Mouse (Mus musculus): ENCODE data around the gene Mtus2. TPM values are rescaled to one million over a fixed set of nuclear protein-coding genes. Genes with fewer than 3 reads are reported as not detected.
"Not testable (repeated sequence)": the region's sequence is repeated elsewhere in the genome, so short reads cannot be mapped to it uniquely, and the experiment has no call there.

Mtus2 gene
- polyA plus RNA-seq, 1 experiment from 2014 or later: 53.9 TPM

DNA sequence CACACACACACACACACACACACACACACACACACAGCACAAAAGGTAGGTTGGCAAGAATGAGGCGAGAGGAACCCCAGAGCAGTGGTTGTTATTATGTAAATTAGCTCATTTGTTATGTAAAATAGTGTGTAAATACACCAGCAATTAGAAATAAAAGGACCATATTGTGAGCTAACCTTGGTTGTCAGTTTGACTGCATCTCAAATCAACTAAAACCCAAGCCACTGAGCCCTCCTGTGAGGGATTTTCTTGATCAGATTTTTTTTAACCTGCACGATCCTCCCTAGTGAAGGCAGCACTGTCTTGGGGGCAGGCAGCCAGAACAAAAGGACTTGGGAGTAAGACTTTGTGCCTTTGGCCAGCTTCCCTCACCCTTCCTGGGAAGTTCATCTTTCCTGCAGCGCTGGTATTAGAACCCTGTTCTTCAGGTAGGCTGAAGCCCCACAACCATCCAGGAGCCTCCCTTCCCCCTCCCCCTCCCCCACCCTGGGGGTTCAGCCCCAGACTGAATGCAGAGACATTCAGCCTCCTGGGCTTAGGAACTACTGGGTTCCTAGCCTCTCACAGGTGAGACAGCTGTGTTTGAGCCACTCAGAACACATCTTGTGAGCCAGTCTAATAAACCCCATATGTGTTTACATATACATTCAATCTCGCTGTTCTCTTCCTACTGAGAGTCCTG is 218.8 kb downstream of the Mtus2 start:
- no peak overlapping the region for H3K4me3 ChIP-seq (ENCODE audit: low read depth, low read length)
- no peak for ATAC-seq (ENCODE audit: low read depth)
- 44% methylated on average over 4 of the region's 4 CpGs for WGBS

DNA sequence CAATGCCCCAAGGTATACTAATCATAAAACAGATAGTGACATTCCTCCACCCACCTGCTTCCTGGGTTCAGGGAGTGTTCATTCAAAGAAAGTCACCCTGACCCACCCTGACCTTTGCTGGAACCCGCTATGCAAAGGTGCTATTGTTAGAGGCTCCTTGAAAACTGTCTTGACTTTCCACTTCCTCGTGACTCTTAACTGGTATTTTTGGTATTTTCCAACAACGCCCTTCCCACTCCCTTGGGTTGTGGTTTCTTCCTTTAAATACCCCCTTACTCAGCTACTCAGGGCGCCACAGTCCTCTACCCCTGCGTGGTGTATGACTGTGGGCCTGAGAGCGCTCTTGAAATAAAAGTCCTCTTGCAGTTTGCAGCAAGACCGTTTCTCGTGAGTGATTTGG is 219.4 kb downstream of the Mtus2 start:
- H3K4me1 ChIP-seq (ENCODE audit: control insufficient read depth, insufficient read depth, low read length); ATAC-seq (ENCODE audit: low read depth); H3K9me3 ChIP-seq (ENCODE audit: control insufficient read depth, low read length); H3K9ac ChIP-seq (replicated peaks; ENCODE audit: low read depth, low read length); H3K36me3 ChIP-seq (ENCODE audit: control insufficient read depth, insufficient read depth, low read length); H3K27me3 ChIP-seq (ENCODE audit: control insufficient read depth, insufficient read depth, low read length); H3K4me3 ChIP-seq (ENCODE audit: low read depth, low read length); H3K4me2 ChIP-seq (ENCODE audit: low read depth, low read length); H3K27ac ChIP-seq (ENCODE audit: low read depth, low read length): not testable (repeated sequence)
- 96% methylated on average over 8 of the region's 8 CpGs for WGBS

More for the DNA sequence above, 218.8 kb downstream of the Mtus2 start:
- Histone ChIP-seq H3K4me2 (ENCODE audit: low read depth, low read length) (no peak overlapping the region), H3K4me1 (ENCODE audit: control insufficient read depth, insufficient read depth, low read length) (no peaks in the 10 kb centered on the region), H3K9me3 (ENCODE audit: control insufficient read depth, low read length) (no peaks in the 10 kb centered on the region; the same call in 1 of the 2 replicates), H3K36me3 (ENCODE audit: control insufficient read depth, insufficient read depth, low read length) (no peaks in the 10 kb centered on the region), H3K27ac (ENCODE audit: low read depth, low read length) (no peak overlapping the region), H3K9ac (replicated peaks; ENCODE audit: low read depth, low read length) (no peak overlapping the region), H3K27me3 (ENCODE audit: control insufficient read depth, insufficient read depth, low read length) (no peaks in the 10 kb centered on the region)

DNA sequence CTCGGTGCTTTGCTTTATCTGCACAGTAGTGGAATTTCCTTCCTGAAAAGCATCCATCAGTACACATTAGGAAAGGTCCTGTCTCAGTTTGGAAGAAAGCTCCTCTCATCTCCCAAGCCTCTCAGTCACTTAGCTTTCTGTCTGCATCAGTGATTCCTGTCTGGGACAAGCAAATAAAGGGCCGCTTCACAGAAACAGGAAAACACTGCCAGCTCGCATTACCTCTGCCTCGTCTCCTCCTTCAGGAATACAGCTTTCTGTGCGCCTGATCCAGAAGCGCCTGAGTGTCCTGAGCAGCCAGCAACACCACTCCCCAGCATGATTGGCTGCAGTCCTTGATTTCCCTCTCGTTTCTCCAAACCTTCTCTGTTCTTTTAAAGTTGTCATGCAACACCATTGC is 222.1 kb downstream of the Mtus2 start:
- no peak overlapping the region for H3K27ac ChIP-seq (ENCODE audit: low read depth, low read length)
- H3K4me3 ChIP-seq (ENCODE audit: low read depth, low read length): no peak overlapping the region
- peaks cover 4% of the 10 kb centered on the region; the same call in 1 of the 2 replicates for H3K4me1 ChIP-seq (ENCODE audit: control insufficient read depth, insufficient read depth, low read length)
- no peaks in the 10 kb centered on the region for H3K36me3 ChIP-seq (ENCODE audit: control insufficient read depth, insufficient read depth, low read length)
- no peak for ATAC-seq (ENCODE audit: low read depth)
- H3K9me3 ChIP-seq (ENCODE audit: control insufficient read depth, low read length): no peaks in the 10 kb centered on the region; the same call in 1 of the 2 replicates
- no peaks in the 10 kb centered on the region for H3K27me3 ChIP-seq (ENCODE audit: control insufficient read depth, insufficient read depth, low read length)
- WGBS: 73% methylated on average over 7 of the region's 7 CpGs
- no peak overlapping the region for H3K9ac ChIP-seq (replicated peaks; ENCODE audit: low read depth, low read length)
- H3K4me2 ChIP-seq (ENCODE audit: low read depth, low read length): no peak overlapping the region

GRCm38 (mm10) chr5:148180590-148181307 is 223.6 kb downstream of the Mtus2 start:
- Histone ChIP-seq H3K4me3 (ENCODE audit: low read depth, low read length) (no peak overlapping the region), H3K4me2 (ENCODE audit: low read depth, low read length) (no peak overlapping the region), H3K9ac (replicated peaks; ENCODE audit: low read depth, low read length) (no peak overlapping the region), H3K4me1 (ENCODE audit: control insufficient read depth, insufficient read depth, low read length) (peaks cover 4% of the 10 kb centered on the region; the same call in 1 of the 2 replicates), H3K36me3 (ENCODE audit: control insufficient read depth, insufficient read depth, low read length) (no peaks in the 10 kb centered on the region), H3K27ac (ENCODE audit: low read depth, low read length) (no peak overlapping the region), H3K27me3 (ENCODE audit: control insufficient read depth, insufficient read depth, low read length) (no peaks in the 10 kb centered on the region), H3K9me3 (ENCODE audit: control insufficient read depth, low read length) (no peaks in the 10 kb centered on the region; the same call in 1 of the 2 replicates)
- 19% methylated on average over 13 of the region's 13 CpGs for WGBS
- ATAC-seq (ENCODE audit: low read depth): peak; percentile 74; the same call in 1 of the 2 replicates

DNA sequence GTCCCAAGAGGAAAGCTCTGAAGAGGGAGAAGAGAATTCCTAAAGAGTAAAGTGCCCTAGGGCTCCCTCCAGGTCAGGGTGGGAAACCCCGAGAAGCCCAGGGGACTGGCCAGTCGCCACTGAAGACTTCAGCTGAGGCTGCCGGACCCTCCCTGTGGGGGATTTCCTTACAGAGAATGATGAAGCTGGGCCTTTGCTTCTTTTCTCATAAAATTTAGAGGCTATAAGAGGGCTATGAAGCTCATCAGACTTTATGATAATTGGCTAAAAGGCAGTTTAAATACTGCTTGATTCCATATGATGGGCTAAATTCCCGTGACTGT is 224.1 kb downstream of the Mtus2 start:
- Histone ChIP-seq H3K4me1 (ENCODE audit: control insufficient read depth, insufficient read depth, low read length) (peaks cover 4% of the 10 kb centered on the region; the same call in 1 of the 2 replicates), H3K4me3 (ENCODE audit: low read depth, low read length) (no peak overlapping the region), H3K36me3 (ENCODE audit: control insufficient read depth, insufficient read depth, low read length) (no peaks in the 10 kb centered on the region), H3K27me3 (ENCODE audit: control insufficient read depth, insufficient read depth, low read length) (no peaks in the 10 kb centered on the region), H3K9me3 (ENCODE audit: control insufficient read depth, low read length) (no peaks in the 10 kb centered on the region; the same call in 1 of the 2 replicates), H3K27ac (ENCODE audit: low read depth, low read length) (no peak overlapping the region), H3K4me2 (ENCODE audit: low read depth, low read length) (no peak overlapping the region), H3K9ac (replicated peaks; ENCODE audit: low read depth, low read length) (no peak overlapping the region)
- 27% methylated on average over 4 of the region's 4 CpGs for WGBS
- ATAC-seq (ENCODE audit: low read depth): no peak

GRCm38 (mm10) chr5:148181901-148182300 is 224.8 kb downstream of the Mtus2 start:
- Histone ChIP-seq H3K4me2 (ENCODE audit: low read depth, low read length) (no peak overlapping the region), H3K4me1 (ENCODE audit: control insufficient read depth, insufficient read depth, low read length) (peaks cover 4% of the 10 kb centered on the region; the same call in 1 of the 2 replicates), H3K27me3 (ENCODE audit: control insufficient read depth, insufficient read depth, low read length) (no peaks in the 10 kb centered on the region), H3K9me3 (ENCODE audit: control insufficient read depth, low read length) (no peaks in the 10 kb centered on the region; the same call in 1 of the 2 replicates), H3K9ac (replicated peaks; ENCODE audit: low read depth, low read length) (no peak overlapping the region), H3K27ac (ENCODE audit: low read depth, low read length) (no peak overlapping the region), H3K4me3 (ENCODE audit: low read depth, low read length) (no peak overlapping the region), H3K36me3 (ENCODE audit: control insufficient read depth, insufficient read depth, low read length) (no peaks in the 10 kb centered on the region)
- no peak for ATAC-seq (ENCODE audit: low read depth)
- WGBS: 71% methylated on average over 6 of the region's 6 CpGs

DNA sequence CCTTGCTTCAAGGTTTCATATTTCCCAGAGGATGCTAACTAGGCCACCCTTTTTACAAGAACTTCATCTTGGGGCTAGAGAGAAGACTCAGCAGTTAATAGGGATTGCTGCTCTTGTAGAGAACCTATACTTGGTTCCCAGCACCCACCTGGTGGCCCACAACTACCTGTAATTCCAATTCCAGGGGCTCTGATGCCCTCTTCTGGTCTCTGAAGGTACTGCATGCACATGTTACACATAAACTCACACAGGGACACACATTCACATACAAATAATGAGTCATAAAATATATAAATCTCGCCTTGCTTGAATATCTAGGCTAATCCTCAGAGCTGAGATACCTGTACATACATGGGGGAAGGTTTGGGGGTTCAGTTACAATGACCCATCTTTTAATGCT is 228.8 kb downstream of the Mtus2 start:
- Histone ChIP-seq H3K9me3 (ENCODE audit: control insufficient read depth, low read length) (no peaks in the 10 kb centered on the region), H3K4me3 (ENCODE audit: low read depth, low read length) (no peak overlapping the region), H3K4me1 (ENCODE audit: control insufficient read depth, insufficient read depth, low read length) (peaks cover 4% of the 10 kb centered on the region; the same call in 1 of the 2 replicates), H3K9ac (replicated peaks; ENCODE audit: low read depth, low read length) (no peak overlapping the region), H3K27me3 (ENCODE audit: control insufficient read depth, insufficient read depth, low read length) (no peaks in the 10 kb centered on the region), H3K4me2 (ENCODE audit: low read depth, low read length) (no peak overlapping the region), H3K27ac (ENCODE audit: low read depth, low read length) (no peak overlapping the region), H3K36me3 (ENCODE audit: control insufficient read depth, insufficient read depth, low read length) (no peaks in the 10 kb centered on the region)
- WGBS: 76% methylated on average over 1 of the region's 1 CpGs
- no peak for ATAC-seq (ENCODE audit: low read depth)

DNA sequence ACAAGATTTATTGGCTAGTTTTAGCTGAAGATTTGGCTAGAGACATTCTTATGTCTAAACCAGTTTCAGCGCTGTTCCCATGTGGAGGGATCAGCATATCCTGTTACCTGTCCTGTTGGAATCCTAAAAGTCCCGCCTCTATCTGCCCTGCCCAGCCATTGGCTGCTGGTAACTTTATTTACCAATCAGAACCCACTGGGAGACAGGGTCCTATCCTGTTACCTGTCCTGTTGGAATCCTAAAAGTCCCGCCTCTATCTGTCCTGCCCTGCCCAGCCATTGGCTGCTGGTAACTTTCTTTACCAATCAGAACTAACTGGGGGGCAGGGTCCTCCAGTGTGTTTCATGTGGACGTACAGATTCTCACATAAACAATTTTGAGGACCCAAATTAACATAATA is 234.3 kb downstream of the Mtus2 start:
- 35% methylated on average over 4 of the region's 4 CpGs for WGBS
- H3K4me1 ChIP-seq (ENCODE audit: control insufficient read depth, insufficient read depth, low read length): no peaks in the 10 kb centered on the region
- no peak for ATAC-seq (ENCODE audit: low read depth)

GRCm38 (mm10) chr5:148211831-148212230 is 254.7 kb downstream of the Mtus2 start:
- Histone ChIP-seq H3K4me2 (ENCODE audit: low read depth, low read length) (no peak overlapping the region), H3K9me3 (ENCODE audit: control insufficient read depth, low read length) (no peaks in the 10 kb centered on the region), H3K4me3 (ENCODE audit: low read depth, low read length) (no peak overlapping the region), H3K27ac (ENCODE audit: low read depth, low read length) (no peak overlapping the region), H3K4me1 (ENCODE audit: control insufficient read depth, insufficient read depth, low read length) (no peaks in the 10 kb centered on the region), H3K27me3 (ENCODE audit: control insufficient read depth, insufficient read depth, low read length) (no peaks in the 10 kb centered on the region), H3K36me3 (ENCODE audit: control insufficient read depth, insufficient read depth, low read length) (no peaks in the 10 kb centered on the region), H3K9ac (replicated peaks; ENCODE audit: low read depth, low read length) (no peak overlapping the region)
- ATAC-seq (ENCODE audit: low read depth): no peak
- WGBS: 98% methylated on average over 4 of the region's 4 CpGs

More for the DNA sequence above, 234.3 kb downstream of the Mtus2 start:
- H3K4me2 ChIP-seq (ENCODE audit: low read depth, low read length): no peak overlapping the region
- H3K9ac ChIP-seq (replicated peaks; ENCODE audit: low read depth, low read length): no peak overlapping the region
- H3K4me3 ChIP-seq (ENCODE audit: low read depth, low read length): no peak overlapping the region
- H3K36me3 ChIP-seq (ENCODE audit: control insufficient read depth, insufficient read depth, low read length): no peaks in the 10 kb centered on the region
- no peaks in the 10 kb centered on the region for H3K27me3 ChIP-seq (ENCODE audit: control insufficient read depth, insufficient read depth, low read length)
- no peak overlapping the region for H3K27ac ChIP-seq (ENCODE audit: low read depth, low read length)
- H3K9me3 ChIP-seq (ENCODE audit: control insufficient read depth, low read length): no peaks in the 10 kb centered on the region

All from neural tube, embryonic 14.5 days (tissue).